Mouse (Mus musculus): ENCODE data around the gene Zbtb3. TPM values are rescaled to one million over a fixed set of nuclear protein-coding genes. Genes with fewer than 3 reads are reported as not detected.

Gene Zbtb3
- total RNA-seq, 2 experiments from 2014 or later: 4.3 TPM

- peak; percentile 76 to 81 for DNase-seq (ENCODE audit: low spot score in 2 of 2)
Observed at GRCm38 (mm10) chr19:8839103-8839907, 37.0 kb downstream of the Zbtb3 start, which contains the start of gene Gng3. Gng3 (minus strand) TSS chr19:8839194.

DNA sequence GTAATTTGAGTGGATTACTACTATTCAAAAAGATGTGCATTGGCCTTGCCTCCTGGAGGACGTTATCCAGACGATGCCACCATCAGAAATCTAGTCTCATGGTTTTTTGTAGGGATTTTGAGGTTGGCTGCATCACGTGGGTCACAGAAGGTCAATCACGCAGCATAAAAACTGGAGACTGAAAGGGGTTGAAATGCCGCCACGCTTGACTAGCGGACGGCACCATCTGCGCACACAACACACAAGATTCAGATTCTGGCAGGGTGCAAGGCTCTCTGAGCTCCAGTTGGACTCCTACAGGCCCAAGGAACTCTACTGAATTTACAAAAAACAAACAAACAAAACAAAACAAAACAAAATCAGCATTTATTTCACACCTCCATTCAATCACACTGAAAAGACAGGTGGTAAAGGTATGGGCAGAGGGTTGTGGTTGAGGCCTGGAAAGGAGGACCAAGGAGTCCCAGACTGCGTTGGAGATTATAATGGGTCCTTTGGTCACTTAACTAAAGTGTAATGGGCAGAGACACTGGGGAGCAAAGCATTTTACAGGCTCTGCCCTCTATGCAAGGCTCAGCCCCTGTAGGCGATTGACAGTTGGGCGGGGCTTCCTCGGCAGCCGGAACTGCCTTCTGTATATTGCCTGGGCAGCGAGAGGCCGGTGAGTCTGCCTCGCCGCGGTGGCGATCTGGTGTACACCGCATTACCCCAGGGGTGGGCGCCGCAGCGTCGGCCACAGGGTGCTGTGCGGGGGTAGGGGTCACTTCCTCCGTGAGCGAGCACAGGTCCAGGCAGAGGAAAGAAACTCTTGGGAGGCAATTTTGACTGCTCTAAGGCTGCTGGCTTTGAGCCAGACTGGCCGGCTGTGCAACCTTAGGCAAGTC lies 37.8 kb downstream of the Zbtb3 start:
- peak; percentile 63 to 76 for DNase-seq (ENCODE audit: low spot score in 2 of 2)

DNA sequence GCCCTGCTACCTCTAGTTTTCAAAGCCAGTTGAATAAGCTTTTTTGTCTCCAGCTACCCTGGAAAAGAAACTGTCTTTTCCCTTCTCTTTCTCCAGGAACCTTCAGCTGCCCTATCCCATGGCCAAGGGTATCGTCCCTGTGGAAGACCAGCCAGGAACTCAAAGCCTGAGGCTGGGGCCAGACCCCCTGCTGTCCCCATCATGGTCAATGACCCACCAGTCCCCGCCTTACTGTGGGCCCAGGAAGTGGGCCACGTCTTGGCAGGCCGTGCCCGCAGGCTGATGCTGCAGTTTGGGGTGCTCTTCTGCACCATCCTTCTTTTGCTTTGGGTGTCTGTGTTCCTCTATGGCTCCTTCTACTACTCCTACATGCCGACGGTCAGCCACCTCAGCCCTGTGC lies 38.7 kb downstream of the Zbtb3 start:
- DNase-seq (ENCODE audit: low spot score in 2 of 2): no peak

DNA sequence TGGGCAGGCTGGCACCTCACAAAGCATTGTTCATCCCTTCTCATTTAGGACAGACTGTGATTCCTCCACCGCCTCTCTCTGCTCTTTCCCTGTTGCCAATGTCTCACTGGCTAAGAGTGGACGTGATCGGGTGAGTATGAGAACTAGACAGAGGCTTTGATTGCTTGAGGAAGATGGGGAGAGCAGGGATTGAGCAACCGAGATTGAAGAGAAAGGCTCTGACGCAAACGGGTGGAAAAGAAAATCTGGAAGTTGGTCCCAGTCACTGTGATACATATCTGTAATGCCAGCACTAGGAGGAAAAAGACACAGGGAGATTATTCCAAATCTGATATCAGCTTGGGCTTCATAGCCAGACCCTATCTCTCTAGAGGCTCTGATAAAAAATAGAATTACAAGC lies 40.6 kb downstream of the Zbtb3 start:
- DNase-seq (ENCODE audit: low spot score in 2 of 2): no peak

GRCm38 (mm10) chr19:8844371-8845129 lies 42.2 kb downstream of the Zbtb3 start:
- DNase-seq (ENCODE audit: low spot score in 2 of 2): peak; percentile 70 to 83

GRCm38 (mm10) chr19:8848356-8848755 lies 46.0 kb downstream of the Zbtb3 start:
- no peak for DNase-seq (ENCODE audit: low spot score in 2 of 2)

GRCm38 (mm10) chr19:8850402-8850901 lies 48.1 kb downstream of the Zbtb3 start, which contains the start of gene Lrrn4cl:
Lrrn4cl (plus strand) TSS chr19:8850768.
- no peak for DNase-seq (ENCODE audit: low spot score in 2 of 2)

DNA sequence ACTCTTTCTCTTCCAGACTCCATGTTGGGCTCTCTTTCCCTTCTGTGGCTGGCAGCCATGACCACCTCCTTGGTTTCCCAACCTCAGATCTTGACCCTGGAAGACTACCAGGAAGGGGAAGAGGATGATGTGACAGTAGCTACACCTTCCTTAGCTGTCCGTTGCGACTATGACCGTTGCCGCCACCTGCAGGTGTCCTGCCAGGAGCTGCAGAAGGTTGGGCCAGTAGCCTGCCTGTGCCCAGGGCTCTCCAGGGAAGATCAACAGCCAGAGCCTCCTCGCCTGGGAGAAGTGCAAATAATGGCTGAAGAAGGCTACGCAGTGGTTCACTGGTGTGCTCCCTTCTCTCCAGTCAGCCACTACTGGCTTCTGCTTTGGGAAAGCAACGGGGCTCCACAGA lies 49.3 kb downstream of the Zbtb3 start:
- DNase-seq (ENCODE audit: low spot score in 2 of 2): no peak

DNA sequence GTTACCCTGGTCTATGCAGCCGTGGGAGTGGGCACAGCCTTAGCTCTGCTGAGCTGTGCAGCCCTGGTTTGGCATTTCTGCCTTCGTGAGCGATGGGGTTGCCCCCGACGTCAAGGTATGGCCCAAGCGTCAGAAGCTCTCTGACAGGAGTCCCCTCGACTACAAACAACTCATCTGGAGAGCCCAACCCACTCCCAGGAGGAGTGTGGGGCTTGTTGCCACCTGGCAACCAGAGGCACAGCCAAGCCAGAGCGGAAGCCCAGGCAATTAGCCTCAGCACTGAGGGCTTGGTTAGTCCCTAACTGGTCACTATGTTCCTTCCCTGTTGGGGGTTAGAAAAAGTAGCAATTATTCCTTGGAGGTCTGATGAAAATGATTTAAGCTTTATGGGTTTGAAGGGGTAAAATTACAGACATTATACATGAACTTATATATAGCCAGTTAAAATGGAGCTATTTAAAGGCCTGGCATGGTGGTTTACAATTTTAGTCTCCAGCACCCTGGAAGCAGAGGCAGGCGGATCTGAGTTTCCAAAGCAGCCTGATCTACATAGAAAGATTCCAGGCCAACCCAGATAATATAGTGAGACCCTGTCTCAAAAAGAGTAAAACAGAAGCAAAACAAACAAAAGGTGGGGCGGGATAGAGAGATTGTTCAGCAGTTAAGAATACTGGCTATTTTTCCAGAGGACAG lies 50.0 kb downstream of the Zbtb3 start:
- DNase-seq (ENCODE audit: low spot score in 2 of 2): no peak

- no peak for DNase-seq (ENCODE audit: low spot score in 2 of 2)
Observed at GRCm38 (mm10) chr19:8853117-8853516, 50.8 kb downstream of the Zbtb3 start.

Other genes with a start within 250 kb of the Zbtb3 start
- 10 to 100 TPM; 17.9 to 18.8 TPM for gene Slc22a8, start 211.3 kb upstream of the Zbtb3 start, total RNA-seq (2021)
- gene Slc22a6, start 184.5 kb upstream of the Zbtb3 start, total RNA-seq (2021): 1 to 10 TPM; 1.6 to 3.3 TPM
- 100 to 1,000 TPM; 162 to 166 TPM for gene Chrm1, start 138.8 kb upstream of the Zbtb3 start, total RNA-seq (2021)
- 100 to 1,000 TPM; 188 to 200 TPM for gene Slc3a2, start 79.2 kb upstream of the Zbtb3 start, total RNA-seq (2021)
- gene Wdr74, start 66.7 kb upstream of the Zbtb3 start, total RNA-seq (2021): 10 to 100 TPM; 39.9 to 47.9 TPM
- gene 1700092M07Rik, start 61.8 kb upstream of the Zbtb3 start, total RNA-seq (2021): 1 to 10 TPM; 1.8 to 2.0 TPM
- gene Stx5a, start 61.1 kb upstream of the Zbtb3 start, total RNA-seq (2021): 10 to 100 TPM; 64.5 to 71.4 TPM
- gene Nxf1, start 45.5 kb upstream of the Zbtb3 start, total RNA-seq (2021): 10 to 100 TPM; 79.3 to 91.9 TPM
- 100 to 1,000 TPM; 101 to 108 TPM for gene Tmem223, start 31.6 kb upstream of the Zbtb3 start, total RNA-seq (2021)
- 10 to 100 TPM; 10.1 to 12.0 TPM for gene Tmem179b, start 28.1 kb upstream of the Zbtb3 start, total RNA-seq (2021)
- 10 to 100 TPM; 14.1 to 15.0 TPM for gene Taf6l, start 16.1 kb upstream of the Zbtb3 start, total RNA-seq (2021)
- gene Polr2g, start 4.0 kb upstream of the Zbtb3 start, total RNA-seq (2021): 100 to 1,000 TPM; 119 TPM
- 10 to 100 TPM; 29.8 to 32.1 TPM for gene Ttc9c, start 16.8 kb downstream of the Zbtb3 start, total RNA-seq (2021)
- 100 to 1,000 TPM in 1 of 2 experiments, 10 to 100 TPM in 1; 99.4 to 103 TPM for gene Hnrnpul2, start 17.5 kb downstream of the Zbtb3 start, total RNA-seq (2021)
- 1 to 10 TPM in 1 of 2 experiments, not detected in 1; 4.4 TPM for gene AC129217.1, start 27.2 kb downstream of the Zbtb3 start, total RNA-seq (2021)
- 100 to 1,000 TPM in 1 of 2 experiments, 10 to 100 TPM in 1; 96.2 to 107 TPM for gene Bscl2, start 34.9 kb downstream of the Zbtb3 start, total RNA-seq (2021)
- gene Gng3, start 36.6 kb downstream of the Zbtb3 start, total RNA-seq (2021): 100 to 1,000 TPM; 220 to 243 TPM
- gene Lrrn4cl, start 48.2 kb downstream of the Zbtb3 start, total RNA-seq (2021): under 1 TPM; 0.30 to 0.55 TPM
- 100 to 1,000 TPM in 1 of 2 experiments, 10 to 100 TPM in 1; 95.4 to 101 TPM for gene Ubxn1, start 68.9 kb downstream of the Zbtb3 start, total RNA-seq (2021)
- 10 to 100 TPM; 35.2 to 35.6 TPM for gene Uqcc3, start 78.4 kb downstream of the Zbtb3 start, total RNA-seq (2021)
- 1 to 10 TPM; 5.4 to 7.0 TPM for gene Lbhd1, start 81.2 kb downstream of the Zbtb3 start, total RNA-seq (2021)
- not detected for gene Gm49403, start 81.4 kb downstream of the Zbtb3 start, total RNA-seq (2021)
- 10 to 100 TPM; 24.4 to 26.1 TPM for gene 1810009A15Rik, start 86.3 kb downstream of the Zbtb3 start, total RNA-seq (2021)
- 1 to 10 TPM in 1 of 2 experiments, not detected in 1; 1.1 TPM for gene Gm49416, start 86.4 kb downstream of the Zbtb3 start, total RNA-seq (2021)
- 10 to 100 TPM; 22.0 to 25.4 TPM for gene Ints5, start 90.5 kb downstream of the Zbtb3 start, total RNA-seq (2021)
- 100 to 1,000 TPM; 111 to 114 TPM for gene Ganab, start 95.5 kb downstream of the Zbtb3 start, total RNA-seq (2021)
- 100 to 1,000 TPM; 144 to 149 TPM for gene B3gat3, start 117.8 kb downstream of the Zbtb3 start, total RNA-seq (2021)
- 1 to 10 TPM; 3.2 to 4.0 TPM for gene Rom1, start 126.8 kb downstream of the Zbtb3 start, total RNA-seq (2021)
- gene Eml3, start 127.0 kb downstream of the Zbtb3 start, total RNA-seq (2021): 10 to 100 TPM; 11.3 to 11.7 TPM
- 10 to 100 TPM; 52.4 to 56.6 TPM for gene Mta2, start 139.3 kb downstream of the Zbtb3 start, total RNA-seq (2021)
- gene Tut1, start 151.3 kb downstream of the Zbtb3 start, total RNA-seq (2021): 10 to 100 TPM; 15.0 to 17.3 TPM
- gene Eef1g, start 164.5 kb downstream of the Zbtb3 start, total RNA-seq (2021): 100 to 1,000 TPM; 198 to 230 TPM
- 10 to 100 TPM; 20.7 to 22.5 TPM for gene Ahnak, start 186.7 kb downstream of the Zbtb3 start, total RNA-seq (2021)

All from layer of hippocampus, postnatal 14 days (tissue).